Mouse (Mus musculus) bone marrow, adult 2 months (tissue): ENCODE results near the gene Stom.

Source experiments
- CTCF ChIP-seq: fragments of 200-500 bp; IDR thresholded peaks from 2 replicates; pipeline ENCODE4 v1.5.1; 2011; ENCODE audit warnings: low read length, control low read depth; ENCODE audit not compliant: control insufficient read depth, insufficient read depth
- POLR2A ChIP-seq: fragments of 200-500 bp; IDR thresholded peaks from 2 replicates; pipeline ENCODE4 v1.6.1; 2011; ENCODE audit warnings: low read depth, mild to moderate bottlenecking, control low read depth, low read length, borderline replicate concordance; ENCODE audit not compliant: control insufficient read depth

GRCm38 (mm10) chr2:35385441-35385871 is 48.7 kb upstream of the Stom start:
- no peak for TF ChIP-seq CTCF
- no peak for TF ChIP-seq POLR2A
